Mouse (Mus musculus): ENCODE results near the gene Akap1. TPM values are rescaled to one million over a fixed set of nuclear protein-coding genes. Genes with fewer than 3 reads are reported as not detected.
A peak's percentile ranks its signal among the peaks of the same experiment; 100 is the strongest.
"Not testable (repeated sequence)": the region's sequence is repeated elsewhere in the genome, so short reads cannot be mapped to it uniquely, and the experiment has no call there.

Akap1 gene
- polyA plus RNA-seq, 1 experiment from 2014 or later, result 14.2 TPM

GRCm38 (mm10) chr11:88902762-88903161 is 38.4 kb upstream of the Akap1 start:
- 72% methylated on average over 6 of the region's 6 CpGs for WGBS (ENCODE audit: insufficient replicate concordance)
- no peak for TF ChIP-seq CTCF (IDR thresholded peaks at IDR 0.05; ENCODE audit: low read depth)
- no peak for TF ChIP-seq EP300 (IDR thresholded peaks at IDR 0.05; ENCODE audit: low read depth)

DNA sequence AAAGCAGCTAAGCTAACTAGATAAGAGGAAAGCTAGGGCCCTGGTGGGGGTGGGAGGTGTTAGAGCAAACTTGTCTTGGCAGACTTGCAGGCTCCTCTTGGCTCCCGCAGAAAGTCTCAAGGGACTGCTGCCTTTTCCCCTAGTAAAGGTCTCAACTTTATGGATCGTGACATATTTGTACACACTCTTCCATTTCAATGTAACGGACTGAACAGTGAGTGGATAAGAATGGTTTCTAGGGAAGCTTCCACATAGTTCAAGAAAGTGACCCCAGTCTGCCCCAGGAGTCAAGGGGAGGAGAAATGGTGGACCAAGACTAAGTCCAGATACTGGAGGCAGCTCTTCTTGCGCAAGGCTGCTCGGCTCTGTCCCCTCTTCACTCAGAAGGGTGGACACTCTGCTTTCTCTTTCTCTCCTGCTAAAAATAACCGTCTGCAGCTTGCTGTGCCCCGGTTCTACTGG is 37.0 kb upstream of the Akap1 start:
- no peaks in the 10 kb centered on the region for H3K9me3 ChIP-seq (ENCODE audit: low read length)
- H3K27ac ChIP-seq (ENCODE audit: low read depth), result no peak overlapping the region
- no peaks in the 10 kb centered on the region for H3K27me3 ChIP-seq (ENCODE audit: insufficient read depth, low read length)
- TF ChIP-seq EP300 (IDR thresholded peaks at IDR 0.05; ENCODE audit: low read depth), result no peak
- TF ChIP-seq CTCF (IDR thresholded peaks at IDR 0.05; ENCODE audit: low read depth), result no peak
- no peaks in the 10 kb centered on the region for H3K36me3 ChIP-seq (replicated peaks; ENCODE audit: insufficient read depth, low read length)
- H3K9ac ChIP-seq (replicated peaks), result no peak overlapping the region
- no peak for ATAC-seq
- 48% methylated on average over 7 of the region's 7 CpGs for WGBS (ENCODE audit: insufficient replicate concordance)
- DNase-seq, result no peak
- no peaks in the 10 kb centered on the region for H3K4me1 ChIP-seq (ENCODE audit: insufficient read depth)
- no peak overlapping the region for H3K4me2 ChIP-seq (ENCODE audit: low read depth, low read length)
- no peak overlapping the region for H3K4me3 ChIP-seq (ENCODE audit: low read depth, low read length)

More at GRCm38 (mm10) chr11:88902762-88903161, 38.4 kb upstream of the Akap1 start:
- DNase-seq (no peak), ATAC-seq (no peak)
- H3K9me3 ChIP-seq (ENCODE audit: low read length), result no peaks in the 10 kb centered on the region
- no peaks in the 10 kb centered on the region for H3K27me3 ChIP-seq (ENCODE audit: insufficient read depth, low read length)
- H3K4me1 ChIP-seq (ENCODE audit: insufficient read depth), result no peaks in the 10 kb centered on the region
- H3K27ac ChIP-seq (ENCODE audit: low read depth), result no peak overlapping the region
- no peak overlapping the region for H3K4me2 ChIP-seq (ENCODE audit: low read depth, low read length)
- no peaks in the 10 kb centered on the region for H3K36me3 ChIP-seq (replicated peaks; ENCODE audit: insufficient read depth, low read length)
- no peak overlapping the region for H3K9ac ChIP-seq (replicated peaks)
- H3K4me3 ChIP-seq (ENCODE audit: low read depth, low read length), result no peak overlapping the region

DNA sequence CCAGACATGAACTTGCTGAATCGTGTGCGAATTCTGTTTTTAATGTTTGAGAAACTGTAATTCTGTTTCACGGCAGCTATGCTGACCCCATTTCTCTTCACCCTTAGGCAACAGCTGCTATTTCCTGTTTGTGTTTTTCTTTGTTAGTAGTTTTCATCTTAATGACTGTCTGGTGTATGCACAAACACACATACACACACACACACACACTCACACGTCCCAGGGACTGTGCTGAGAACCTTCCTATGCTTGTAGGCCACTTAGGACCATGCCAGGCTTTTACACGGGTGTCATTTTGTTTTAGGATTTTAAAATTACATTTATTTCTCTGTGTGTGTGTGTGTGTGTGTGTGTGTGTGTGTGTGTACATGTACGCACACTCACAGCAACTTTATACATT is 35.2 kb upstream of the Akap1 start:
- H3K36me3 ChIP-seq (replicated peaks; ENCODE audit: insufficient read depth, low read length), result no peaks in the 10 kb centered on the region
- H3K4me1 ChIP-seq (ENCODE audit: insufficient read depth), result no peaks in the 10 kb centered on the region
- 84% methylated on average over 6 of the region's 6 CpGs for WGBS (ENCODE audit: insufficient replicate concordance)
- DNase-seq (no peak), ATAC-seq (no peak)
- no peaks in the 10 kb centered on the region for H3K27me3 ChIP-seq (ENCODE audit: insufficient read depth, low read length)
- no peak overlapping the region for H3K4me2 ChIP-seq (ENCODE audit: low read depth, low read length)
- TF ChIP-seq CTCF (IDR thresholded peaks at IDR 0.05; ENCODE audit: low read depth) (no peak), EP300 (IDR thresholded peaks at IDR 0.05; ENCODE audit: low read depth) (no peak)
- H3K27ac ChIP-seq (ENCODE audit: low read depth), result no peak overlapping the region
- H3K9ac ChIP-seq (replicated peaks), result no peak overlapping the region
- no peak overlapping the region for H3K4me3 ChIP-seq (ENCODE audit: low read depth, low read length)
- no peaks in the 10 kb centered on the region for H3K9me3 ChIP-seq (ENCODE audit: low read length)

DNA sequence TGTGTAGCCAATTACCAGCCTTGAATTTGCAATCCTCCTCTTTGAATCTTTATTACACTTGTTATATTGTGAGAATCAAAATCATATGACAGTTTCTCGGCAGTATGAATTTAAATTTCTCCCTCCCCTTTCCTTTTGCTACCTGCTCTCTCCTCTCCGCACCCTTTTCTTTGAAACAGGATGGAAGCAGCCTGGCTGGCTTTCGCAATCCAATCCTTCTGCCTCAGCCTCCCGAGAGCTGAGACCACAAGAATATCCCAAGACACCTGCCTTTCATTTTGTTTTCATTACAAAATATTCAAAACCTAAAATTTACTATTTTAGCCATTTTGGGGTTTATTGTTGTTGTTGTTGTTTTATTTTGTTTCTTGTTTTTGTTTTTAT is 34.0 kb upstream of the Akap1 start:
- no peak overlapping the region for H3K4me2 ChIP-seq (ENCODE audit: low read depth, low read length)
- no peak overlapping the region for H3K9ac ChIP-seq (replicated peaks)
- H3K4me1 ChIP-seq (ENCODE audit: insufficient read depth), result no peaks in the 10 kb centered on the region
- no peak overlapping the region for H3K4me3 ChIP-seq (ENCODE audit: low read depth, low read length)
- no peak overlapping the region for H3K27ac ChIP-seq (ENCODE audit: low read depth)
- H3K27me3 ChIP-seq (ENCODE audit: insufficient read depth, low read length), result no peaks in the 10 kb centered on the region
- TF ChIP-seq CTCF (IDR thresholded peaks at IDR 0.05; ENCODE audit: low read depth) (no peak), EP300 (IDR thresholded peaks at IDR 0.05; ENCODE audit: low read depth) (no peak)
- no peaks in the 10 kb centered on the region for H3K9me3 ChIP-seq (ENCODE audit: low read length)
- WGBS (ENCODE audit: insufficient replicate concordance), result 71% methylated on average over 4 of the region's 4 CpGs
- ATAC-seq (no peak), DNase-seq (no peak)
- H3K36me3 ChIP-seq (replicated peaks; ENCODE audit: insufficient read depth, low read length), result no peaks in the 10 kb centered on the region

- Histone ChIP-seq H3K4me1 (ENCODE audit: insufficient read depth) (no peaks in the 10 kb centered on the region), H3K4me2 (ENCODE audit: low read depth, low read length) (peak overlapping the region; percentile 38), H3K36me3 (replicated peaks; ENCODE audit: insufficient read depth, low read length) (no peaks in the 10 kb centered on the region), H3K27me3 (ENCODE audit: insufficient read depth, low read length) (no peaks in the 10 kb centered on the region), H3K4me3 (ENCODE audit: low read depth, low read length) (no peak overlapping the region), H3K27ac (ENCODE audit: low read depth) (no peak overlapping the region), H3K9ac (replicated peaks) (no peak overlapping the region), H3K9me3 (ENCODE audit: low read length) (no peaks in the 10 kb centered on the region)
- ATAC-seq (no peak), DNase-seq (no peak)
- WGBS (ENCODE audit: insufficient replicate concordance), result 45% methylated on average over 15 of the region's 15 CpGs
- TF ChIP-seq CTCF (IDR thresholded peaks at IDR 0.05; ENCODE audit: low read depth) (no peak), EP300 (IDR thresholded peaks at IDR 0.05; ENCODE audit: low read depth) (no peak)
Observed at GRCm38 (mm10) chr11:88897624-88898379, 33.4 kb upstream of the Akap1 start.

DNA sequence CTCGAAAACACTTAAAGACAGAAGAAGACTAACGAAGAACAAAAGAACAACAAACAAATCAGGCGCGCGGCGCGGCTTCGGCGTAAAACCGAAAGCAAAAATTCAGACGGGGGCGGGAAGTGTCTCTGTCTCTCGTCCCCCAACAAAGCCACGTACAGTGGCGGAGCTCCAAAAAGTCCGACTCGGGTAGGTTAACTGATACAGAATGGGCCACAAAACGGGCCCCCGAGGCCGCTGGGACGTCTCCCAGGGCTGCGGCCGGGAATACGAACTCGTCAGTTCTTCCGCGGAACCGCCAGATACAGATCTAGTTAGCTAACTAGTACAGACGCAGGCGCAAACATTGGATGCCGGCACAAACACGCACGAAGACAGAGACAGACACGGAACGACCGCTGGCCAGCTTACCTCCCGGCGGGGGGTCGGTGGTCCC is 31.4 kb upstream of the Akap1 start:
- not testable (repeated sequence) for H3K36me3 ChIP-seq (replicated peaks; ENCODE audit: insufficient read depth, low read length); ATAC-seq; H3K9me3 ChIP-seq (ENCODE audit: low read length); H3K9ac ChIP-seq (replicated peaks); H3K27me3 ChIP-seq (ENCODE audit: insufficient read depth, low read length); H3K27ac ChIP-seq (ENCODE audit: low read depth); DNase-seq; H3K4me1 ChIP-seq (ENCODE audit: insufficient read depth)
- Histone ChIP-seq H3K4me2 (ENCODE audit: low read depth, low read length) (peak overlapping the region; percentile 32), H3K4me3 (ENCODE audit: low read depth, low read length) (peak overlapping the region; percentile 25; the same call in 1 of the 2 replicates)
- 55% methylated on average over 20 of the region's 39 CpGs for WGBS (ENCODE audit: insufficient replicate concordance)

GRCm38 (mm10) chr11:88895235-88895634 is 30.8 kb upstream of the Akap1 start:
- not testable (repeated sequence) for H3K9me3 ChIP-seq (ENCODE audit: low read length); DNase-seq; H3K27me3 ChIP-seq (ENCODE audit: insufficient read depth, low read length); H3K4me1 ChIP-seq (ENCODE audit: insufficient read depth); H3K36me3 ChIP-seq (replicated peaks; ENCODE audit: insufficient read depth, low read length); H3K27ac ChIP-seq (ENCODE audit: low read depth); ATAC-seq; H3K9ac ChIP-seq (replicated peaks)
- H3K4me2 ChIP-seq (ENCODE audit: low read depth, low read length), result peak overlapping the region; percentile 19; the same call in 1 of the 2 replicates
- WGBS (ENCODE audit: insufficient replicate concordance), result 51% methylated on average over 14 of the region's 20 CpGs
- 0 out of 2 replicates have a peak overlapping the region, but pooled peaks have one; percentile 25 for H3K4me3 ChIP-seq (ENCODE audit: low read depth, low read length)

DNA sequence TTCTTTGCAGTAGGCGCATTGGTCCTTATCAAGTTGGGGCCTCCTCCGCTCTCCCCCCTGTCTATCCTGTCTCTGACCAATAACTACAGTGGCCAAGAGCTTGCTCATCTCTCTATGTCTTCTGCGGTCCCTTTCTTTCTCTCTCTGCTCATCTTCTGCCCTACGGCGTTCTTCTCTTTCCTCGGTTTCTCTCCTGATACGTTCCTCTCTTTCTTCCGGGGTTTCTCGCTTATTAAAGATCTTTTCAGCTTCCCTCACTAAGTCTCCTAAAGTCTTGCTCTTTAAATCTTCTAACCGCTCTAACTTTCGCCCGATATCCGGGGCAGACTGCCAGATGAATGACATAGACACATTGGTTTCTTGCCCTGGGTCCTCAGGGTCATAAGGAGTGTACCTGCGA is 29.9 kb upstream of the Akap1 start:
- H3K9ac ChIP-seq (replicated peaks); H3K27me3 ChIP-seq (ENCODE audit: insufficient read depth, low read length); H3K27ac ChIP-seq (ENCODE audit: low read depth); H3K9me3 ChIP-seq (ENCODE audit: low read length); ATAC-seq; H3K36me3 ChIP-seq (replicated peaks; ENCODE audit: insufficient read depth, low read length); H3K4me3 ChIP-seq (ENCODE audit: low read depth, low read length); H3K4me2 ChIP-seq (ENCODE audit: low read depth, low read length); DNase-seq; H3K4me1 ChIP-seq (ENCODE audit: insufficient read depth): not testable (repeated sequence)
- 95% methylated on average over 11 of the region's 14 CpGs for WGBS (ENCODE audit: insufficient replicate concordance)

DNA sequence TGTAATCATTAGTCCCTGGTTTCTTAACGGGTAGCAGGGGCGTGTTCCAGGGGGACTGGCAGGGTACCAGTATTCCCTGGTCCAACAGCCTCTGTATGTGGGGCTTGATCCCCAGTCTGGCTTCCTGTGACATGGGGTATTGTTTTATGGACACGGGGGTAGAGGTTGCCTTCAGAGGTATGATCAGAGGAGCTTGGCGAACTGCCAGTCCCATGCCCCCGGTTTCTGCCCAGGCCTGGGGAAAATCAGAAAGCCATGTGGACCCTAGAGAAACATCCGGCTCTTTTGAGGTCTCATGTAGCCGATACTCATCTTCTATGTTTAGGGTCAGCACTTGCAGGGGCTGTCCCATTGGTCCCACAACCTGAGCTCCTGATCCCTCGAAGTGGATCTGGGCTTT is 29.1 kb upstream of the Akap1 start:
- not testable (repeated sequence) for H3K4me1 ChIP-seq (ENCODE audit: insufficient read depth); H3K27ac ChIP-seq (ENCODE audit: low read depth); H3K9ac ChIP-seq (replicated peaks); DNase-seq; H3K36me3 ChIP-seq (replicated peaks; ENCODE audit: insufficient read depth, low read length); H3K9me3 ChIP-seq (ENCODE audit: low read length); H3K27me3 ChIP-seq (ENCODE audit: insufficient read depth, low read length); ATAC-seq; H3K4me3 ChIP-seq (ENCODE audit: low read depth, low read length); H3K4me2 ChIP-seq (ENCODE audit: low read depth, low read length)
- WGBS (ENCODE audit: insufficient replicate concordance), result 87% methylated on average over 2 of the region's 8 CpGs
